Mouse (Mus musculus): ENCODE results near the gene Tmprss6.

Gene Tmprss6

DNA sequence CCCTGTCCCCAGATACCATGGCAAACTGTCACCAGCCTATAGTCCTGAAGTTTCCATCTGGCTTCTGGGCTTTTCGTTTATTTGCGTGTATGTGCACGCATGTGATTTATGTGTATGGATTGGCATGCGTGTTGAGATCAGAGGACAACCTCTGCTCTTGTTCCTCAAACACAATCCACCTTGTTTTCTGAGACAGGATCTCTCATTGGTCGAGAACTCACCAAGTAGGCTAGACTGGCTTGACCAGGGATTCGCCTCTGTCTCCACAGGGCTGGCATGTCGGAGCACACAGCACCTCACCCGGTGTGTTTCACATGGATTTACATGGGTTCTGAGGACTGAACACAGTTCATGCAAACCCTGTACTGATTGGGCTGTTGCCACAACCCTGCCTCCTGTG is 54.3 kb downstream of the Tmprss6 start:
- no peak for DNase-seq (ENCODE audit: extremely low spot score)

DNA sequence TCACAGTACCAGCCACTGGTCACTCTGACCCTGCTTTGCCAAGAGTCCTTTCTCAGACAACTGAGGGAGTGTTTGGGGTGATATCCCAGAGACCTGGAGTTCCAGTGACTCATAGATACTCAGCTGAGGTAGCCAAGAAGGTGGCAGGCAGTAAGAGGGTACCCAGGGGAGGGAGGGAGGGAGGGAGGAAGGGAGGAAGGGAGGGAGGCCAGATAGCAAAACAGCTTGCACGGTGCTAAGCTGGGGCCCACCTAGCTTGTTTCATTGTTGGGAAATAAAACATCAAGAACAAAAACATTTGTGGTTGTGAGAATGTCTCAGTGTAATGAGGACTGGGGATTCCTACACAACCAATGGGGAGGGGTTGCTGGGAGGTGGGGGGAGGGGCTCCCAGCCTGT is 54.7 kb downstream of the Tmprss6 start:
- DNase-seq (ENCODE audit: extremely low spot score), result no peak

DNA sequence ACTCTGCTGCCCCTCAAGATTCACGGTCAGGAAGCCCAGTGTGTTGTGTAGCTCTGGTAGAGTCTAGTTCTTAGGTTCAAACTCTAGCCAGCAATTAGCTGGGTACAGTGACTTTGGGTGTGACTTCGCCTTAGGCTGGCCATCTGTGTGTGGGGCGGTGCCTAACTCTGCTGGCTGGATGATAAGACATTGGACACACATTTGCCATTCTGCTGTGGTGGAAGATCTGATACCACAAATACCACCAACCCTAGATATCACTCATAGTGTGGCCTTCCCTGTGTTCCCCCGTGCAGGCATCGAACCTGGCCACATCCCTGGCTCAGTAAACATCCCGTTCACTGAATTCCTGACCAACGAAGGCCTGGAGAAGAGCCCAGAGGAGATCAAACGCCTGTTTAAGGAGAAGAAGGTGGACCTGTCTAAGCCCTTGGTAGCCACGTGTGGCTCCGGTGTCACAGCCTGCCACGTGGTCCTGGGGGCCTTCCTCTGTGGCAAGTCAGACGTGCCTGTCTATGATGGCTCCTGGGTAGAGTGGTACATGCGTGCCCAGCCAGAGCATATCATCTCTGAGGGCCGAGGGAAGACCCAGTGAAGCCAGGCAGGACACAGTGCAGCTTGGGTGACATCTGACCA is 55.2 kb downstream of the Tmprss6 start:
- no peak for DNase-seq (ENCODE audit: extremely low spot score)

DNA sequence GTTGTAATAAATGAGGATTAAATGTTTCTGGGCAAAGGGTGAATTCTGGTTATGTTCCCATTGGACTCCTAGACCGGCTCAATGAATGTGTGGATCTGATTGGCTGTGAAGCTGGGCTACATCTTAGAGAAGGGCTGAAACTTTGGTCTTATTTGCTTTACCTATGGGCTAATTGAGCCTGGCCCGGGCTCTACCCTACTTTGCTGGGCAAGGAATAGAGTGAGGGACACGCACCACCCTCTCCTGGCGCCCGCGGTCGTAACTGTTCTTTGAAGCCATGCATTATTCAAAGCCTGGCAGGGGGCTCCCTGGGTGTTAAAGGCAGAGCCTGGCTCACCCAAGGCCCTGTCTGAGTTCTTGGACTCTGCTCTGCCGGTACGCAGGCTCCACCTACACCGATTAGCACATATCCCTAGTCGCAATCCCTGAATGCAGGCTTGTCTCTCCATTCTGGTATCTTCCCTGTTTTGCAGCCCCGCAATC is 58.8 kb downstream of the Tmprss6 start:
- peak; percentile 25 for DNase-seq (ENCODE audit: extremely low spot score)

DNA sequence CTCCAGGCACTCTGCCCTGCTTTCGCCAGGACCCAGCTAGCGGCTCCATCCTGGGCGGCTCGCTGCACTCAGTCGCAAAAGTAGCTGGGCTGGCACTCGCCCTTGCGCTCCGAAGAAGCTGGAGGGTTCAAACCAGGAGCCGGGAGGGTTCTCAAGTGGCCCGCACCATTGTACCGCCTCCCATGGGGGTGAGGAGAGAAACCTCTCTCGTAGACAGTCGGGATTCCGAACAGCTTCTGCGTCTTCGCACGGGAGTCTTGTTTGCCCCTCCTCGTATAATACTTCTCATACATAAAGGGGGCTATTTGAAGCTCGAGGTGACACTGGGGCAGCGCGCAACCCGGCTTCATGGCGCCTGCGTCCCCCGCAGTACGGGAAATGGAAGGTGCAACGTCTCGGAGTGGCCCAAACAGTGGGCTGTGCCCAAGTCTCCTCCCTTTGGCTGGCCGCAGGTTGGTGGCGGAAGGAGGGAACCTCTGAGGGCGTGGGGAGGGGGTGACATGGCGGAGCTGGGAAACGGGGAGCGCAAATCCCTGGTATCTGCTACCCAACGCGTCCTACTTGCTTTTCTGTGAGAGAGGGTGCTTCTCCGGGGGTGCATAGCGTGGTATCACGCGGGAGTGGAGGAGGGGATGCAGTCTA is 62.0 kb downstream of the Tmprss6 start, which contains the start of gene Mpst:
Gene Mpst, plus strand, starts transcription at position 124 of the 642 bp plus-strand sequence.
- DNase-seq (ENCODE audit: extremely low spot score), result peak; percentile 92

DNA sequence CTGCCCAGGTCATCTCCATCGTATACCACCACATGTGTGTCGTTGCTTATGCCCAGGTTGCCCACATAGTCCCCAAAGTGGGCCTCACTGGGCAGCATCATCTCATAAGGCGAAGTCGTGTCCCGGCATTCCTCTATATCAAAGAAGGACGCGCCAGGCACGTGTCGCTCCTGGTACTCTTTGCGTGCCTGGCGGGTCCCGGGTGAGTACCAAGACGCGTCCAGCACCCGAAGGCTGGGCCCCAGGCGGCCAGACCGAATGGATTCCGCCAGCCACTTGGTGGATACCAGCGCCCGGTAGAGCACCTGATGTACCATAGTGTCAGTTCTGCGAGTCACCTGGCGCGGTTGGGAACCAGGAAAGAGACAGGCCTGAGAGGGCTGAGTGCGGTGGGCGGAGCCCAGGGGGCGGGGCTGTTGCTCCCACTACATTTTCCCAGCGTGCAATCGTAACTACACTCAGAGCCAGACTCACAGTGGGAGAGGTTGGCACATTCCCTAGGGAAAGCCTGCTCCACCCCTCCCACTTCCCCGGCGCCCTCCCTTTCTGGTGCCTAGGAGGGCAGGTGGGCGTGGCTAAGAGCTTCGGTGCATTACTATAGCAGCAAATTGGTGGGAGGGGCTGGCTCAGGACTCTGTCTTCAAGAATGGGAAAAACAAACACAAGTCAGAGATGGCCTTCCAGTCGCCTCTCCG is 62.8 kb downstream of the Tmprss6 start, which contains the start of gene Tst:
Gene Tst, minus strand, starts transcription at position 391 of the 695 bp plus-strand sequence.
- DNase-seq (ENCODE audit: extremely low spot score), result peak; percentile 84

DNA sequence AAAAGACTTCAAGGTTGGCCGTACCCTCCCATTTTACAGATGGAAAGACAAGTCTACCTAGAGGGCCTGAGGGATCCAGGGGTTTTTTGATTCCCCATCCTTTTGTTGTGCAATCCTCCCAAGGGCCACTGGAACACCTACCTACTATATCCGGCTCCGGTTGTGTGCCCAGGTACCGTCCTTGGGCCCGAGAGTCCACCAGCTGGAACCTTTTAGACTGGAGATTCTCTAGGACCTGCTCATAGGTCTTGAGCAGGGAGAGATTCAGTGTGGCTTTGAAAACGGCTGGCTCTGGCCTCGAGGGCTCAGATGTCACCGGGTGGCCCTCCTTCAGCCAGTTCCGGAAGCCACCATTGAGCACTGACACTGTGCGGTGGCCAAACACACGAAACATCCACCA is 63.3 kb downstream of the Tmprss6 start:
- no peak for DNase-seq (ENCODE audit: extremely low spot score)

DNA sequence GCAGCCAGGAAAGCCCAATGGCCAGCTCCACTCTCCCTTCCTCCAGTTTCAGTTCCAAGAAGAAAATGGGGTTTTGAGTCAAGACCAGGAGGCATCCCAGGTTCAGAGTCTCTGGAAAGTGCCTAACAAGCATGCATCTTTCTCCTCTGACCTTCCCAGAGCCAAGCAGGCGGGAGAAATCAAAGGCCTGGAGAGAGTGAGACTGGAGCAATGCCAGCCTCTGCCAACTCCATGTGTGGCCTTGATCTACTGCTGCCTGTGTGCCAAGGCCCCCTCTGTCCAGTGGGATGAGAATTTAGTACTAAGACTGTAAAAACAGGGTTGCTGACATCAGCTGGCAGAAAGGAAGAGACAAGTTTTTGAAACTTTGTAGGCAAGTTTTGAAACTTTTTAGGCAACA is 64.5 kb downstream of the Tmprss6 start:
- DNase-seq (ENCODE audit: extremely low spot score), result no peak

DNA sequence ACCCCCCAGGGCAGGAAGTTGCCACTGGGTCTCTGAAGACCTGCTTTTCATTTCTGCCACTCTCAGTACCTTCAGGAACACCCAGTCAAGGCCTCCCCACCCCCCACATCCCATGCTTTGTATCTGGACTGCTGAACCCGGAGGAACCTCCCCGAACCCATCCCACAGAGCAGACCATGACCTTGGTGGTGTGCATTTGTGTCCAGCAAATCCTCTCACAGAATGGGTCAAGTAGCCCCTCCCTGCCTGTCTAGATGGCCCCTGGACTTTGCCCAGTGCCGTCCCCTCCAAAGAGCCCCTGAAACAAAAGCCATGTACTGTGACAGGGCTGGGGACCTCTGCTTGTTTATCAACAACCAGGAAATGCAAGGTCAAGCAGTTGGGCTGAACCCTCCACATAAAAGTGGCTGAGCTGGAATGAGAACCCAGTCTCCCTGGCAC is 65.1 kb downstream of the Tmprss6 start:
- DNase-seq (ENCODE audit: extremely low spot score), result no peak

DNA sequence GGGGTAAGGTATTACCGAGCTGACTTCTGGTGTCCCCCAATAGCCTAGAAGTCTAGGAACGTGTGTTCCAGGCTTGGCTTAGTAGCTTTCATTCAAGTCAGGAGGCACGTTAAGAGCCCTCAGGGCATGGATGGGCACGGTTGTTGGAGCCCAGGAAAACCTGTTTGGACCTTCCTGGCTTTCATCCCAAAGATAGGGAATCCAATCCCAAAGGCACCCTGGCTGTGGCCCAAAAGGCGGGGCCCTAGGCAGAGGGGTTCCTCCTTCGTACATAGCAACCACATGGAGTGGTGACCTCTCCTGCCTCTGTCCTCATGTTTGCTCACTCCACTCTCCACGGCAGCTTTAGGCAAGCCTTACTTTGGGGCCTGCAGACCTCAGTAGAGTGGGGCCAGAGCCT is 66.0 kb downstream of the Tmprss6 start:
- DNase-seq (ENCODE audit: extremely low spot score), result no peak

DNA sequence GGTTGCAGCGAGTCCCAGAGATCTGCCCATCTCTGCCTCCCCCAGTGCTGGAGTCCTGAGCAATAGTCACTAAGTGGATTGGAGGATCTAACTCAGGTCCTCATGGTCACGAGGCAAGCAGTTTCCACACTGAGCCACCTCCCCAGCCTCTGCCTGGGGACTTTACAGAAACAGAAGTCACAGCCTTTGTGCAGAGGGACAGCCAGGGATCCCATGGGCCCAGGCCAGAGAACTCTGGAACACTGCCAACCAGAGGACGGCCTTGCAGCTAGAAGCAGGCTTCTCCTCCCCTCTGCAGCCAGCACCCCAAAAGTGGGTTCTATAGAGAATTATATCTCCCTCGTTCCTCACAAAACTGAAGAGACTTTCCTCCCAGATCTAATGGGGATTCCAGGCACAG is 66.5 kb downstream of the Tmprss6 start:
- no peak for DNase-seq (ENCODE audit: extremely low spot score)

DNA sequence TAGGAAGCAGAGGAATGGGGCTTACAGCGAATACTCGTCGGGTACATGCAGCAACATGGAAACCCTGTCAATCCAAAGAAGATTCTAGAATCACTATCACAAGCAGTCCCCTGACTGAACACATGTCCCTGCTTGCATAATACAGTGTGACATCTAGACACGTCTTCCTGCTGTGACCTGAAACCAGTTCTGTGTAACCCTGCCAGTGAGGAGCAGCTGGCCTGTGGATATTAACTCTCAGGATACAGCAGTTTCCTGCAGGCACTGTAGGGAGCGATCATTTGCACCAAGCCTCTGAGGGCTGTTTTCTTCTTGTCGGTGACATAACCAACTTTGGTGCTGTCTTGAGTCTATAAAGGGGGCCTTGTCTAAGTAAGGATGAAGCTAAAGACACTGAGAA is 67.1 kb downstream of the Tmprss6 start:
- DNase-seq (ENCODE audit: extremely low spot score), result no peak

DNA sequence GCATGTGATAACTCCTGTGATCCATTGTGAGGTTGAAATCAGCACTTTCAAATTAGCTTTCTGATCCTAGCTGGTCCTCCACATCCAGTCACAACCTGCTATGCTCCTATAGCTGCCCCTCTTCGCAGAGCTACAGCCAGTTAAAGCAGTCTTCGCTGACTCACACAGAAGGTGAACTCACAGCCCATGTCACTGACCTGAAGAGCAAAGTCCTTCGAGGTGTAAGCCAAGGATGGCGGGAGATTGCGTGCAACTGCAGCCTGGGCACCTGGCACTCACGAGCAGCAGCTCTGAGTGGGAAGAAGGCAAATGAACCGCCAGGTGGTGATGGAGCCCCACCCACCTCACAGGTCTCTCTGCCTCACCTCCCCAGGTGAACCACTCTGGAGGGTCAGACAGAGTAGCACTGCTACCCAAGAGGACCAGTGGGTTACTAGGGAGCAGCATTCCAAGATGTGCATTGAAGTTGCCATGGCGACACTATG is 72.9 kb downstream of the Tmprss6 start, which contains the start of gene Tex33:
Gene Tex33, minus strand, starts transcription at position 435 of the 485 bp plus-strand sequence.
- DNase-seq (ENCODE audit: extremely low spot score), result no peak

DNA sequence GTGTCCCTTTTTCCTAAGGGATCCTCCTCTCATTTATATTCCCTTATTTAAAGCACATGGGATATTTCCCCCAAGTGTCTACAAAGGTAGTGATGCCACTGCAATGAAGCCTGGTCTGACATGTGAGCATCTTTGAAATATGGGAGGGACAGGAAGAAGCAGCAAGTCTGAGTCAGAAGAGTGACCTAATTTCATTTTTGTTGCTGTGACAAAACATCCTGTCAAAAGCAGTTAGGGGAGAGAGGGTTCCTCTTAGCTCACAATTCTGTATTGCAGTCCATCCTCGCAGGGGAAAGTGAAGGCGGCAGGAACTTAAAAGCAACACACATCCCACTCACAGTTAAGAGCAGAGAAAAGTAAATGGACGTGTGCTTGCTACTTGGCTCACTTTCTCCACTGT is 77.6 kb downstream of the Tmprss6 start:
- DNase-seq (ENCODE audit: extremely low spot score), result no peak

Data from embryo, embryonic 9.5 days (tissue).